Mouse (Mus musculus) heart, postnatal 25 days (tissue): ENCODE results near the gene Lipc. TPM values are rescaled to one million over a fixed set of nuclear protein-coding genes. Genes with fewer than 3 reads are reported as not detected.

Experiments
- DNase-seq: peaks from one replicate; pipeline ENCODE4 v3.0.0; 2022; ENCODE audit warnings: low spot score
- intact Hi-C: fragments of 180-260 bp; cut with DNase I; formaldehyde crosslinking; loops from one replicate; pipeline ENCODE4 v1.15.1; 2025
- total RNA-seq, 2 experiments: library from RNA; stranded (reverse); gene quantifications; 2 replicates each; pipeline ENCODE4 v1.2.3; 2021

Lipc gene
- total RNA-seq, 2 experiments from 2014 or later: 0.31 TPM; not detected in 1

- intact Hi-C loops: no loop called here
- no peak for DNase-seq
These were observed 30.1 kb downstream of the Lipc start for GRCm38 (mm10) chr9:70921781-70922565.

- DNase-seq: no peak
- intact Hi-C loops: no loop called here
These were observed 30.9 kb downstream of the Lipc start for GRCm38 (mm10) chr9:70921132-70921531.

- intact Hi-C loops: no loop called here
- no peak for DNase-seq
These were observed 32.8 kb downstream of the Lipc start for GRCm38 (mm10) chr9:70919271-70919670.

- intact Hi-C loops: no loop called here
- no peak for DNase-seq
These were observed 35.5 kb downstream of the Lipc start for GRCm38 (mm10) chr9:70916516-70916915.

- no peak for DNase-seq
- intact Hi-C loops: no loop called here
These were observed 36.7 kb downstream of the Lipc start for GRCm38 (mm10) chr9:70915356-70915685.

GRCm38 (mm10) chr9:70914659-70915355, 37.2 kb downstream of the Lipc start:
- intact Hi-C loops: no loop called here

GRCm38 (mm10) chr9:70911163-70911562, 40.9 kb downstream of the Lipc start:
- no peak for DNase-seq
- intact Hi-C loops: no loop called here

More at GRCm38 (mm10) chr9:70914659-70915355, 37.2 kb downstream of the Lipc start:
- DNase-seq: no peak

- intact Hi-C loops: no loop called here
- DNase-seq: peak; percentile 26
These were observed 41.7 kb downstream of the Lipc start for GRCm38 (mm10) chr9:70910351-70910750.

GRCm38 (mm10) chr9:70902821-70903730, 49.0 kb downstream of the Lipc start:
- no peak for DNase-seq
- intact Hi-C loops: no loop called here

GRCm38 (mm10) chr9:70894201-70894600, 57.8 kb downstream of the Lipc start:
- intact Hi-C loops: no loop called here
- DNase-seq: no peak

GRCm38 (mm10) chr9:70893526-70893925, 58.5 kb downstream of the Lipc start:
- intact Hi-C loops: no loop called here
- no peak for DNase-seq

- no peak for DNase-seq
- intact Hi-C loops: no loop called here
These were observed 59.4 kb downstream of the Lipc start for GRCm38 (mm10) chr9:70892627-70893026.

GRCm38 (mm10) chr9:70891431-70892133, 60.4 kb downstream of the Lipc start:
- DNase-seq: peak; percentile 25
- intact Hi-C loops: no loop called here

GRCm38 (mm10) chr9:70890736-70891135, 61.3 kb downstream of the Lipc start:
- no peak for DNase-seq
- intact Hi-C loops: no loop called here

GRCm38 (mm10) chr9:70888969-70889368, 63.1 kb downstream of the Lipc start:
- intact Hi-C loops: no loop called here
- DNase-seq: no peak

GRCm38 (mm10) chr9:70888556-70888955, 63.5 kb downstream of the Lipc start:
- no peak for DNase-seq
- intact Hi-C loops: no loop called here

GRCm38 (mm10) chr9:70881982-70882381, 70.0 kb downstream of the Lipc start:
- no peak for DNase-seq
- intact Hi-C loops: no loop called here

- intact Hi-C loops: loop anchor here (5.0 kb wide), 1 partner anchor 202 kb away; the partner anchor contains the start of gene Adam10
These were observed 73.2 kb downstream of the Lipc start for GRCm38 (mm10) chr9:70878823-70879222.

GRCm38 (mm10) chr9:70878157-70878556, 73.9 kb downstream of the Lipc start:
- intact Hi-C loops: loop anchor here (5.0 kb wide), 1 partner anchor 201 kb away; the partner anchor contains the start of gene Adam10
- no peak for DNase-seq

More at GRCm38 (mm10) chr9:70878823-70879222, 73.2 kb downstream of the Lipc start:
- DNase-seq: no peak

GRCm38 (mm10) chr9:70875490-70875889, 76.5 kb downstream of the Lipc start:
- no peak for DNase-seq

More at GRCm38 (mm10) chr9:70875490-70875889, 76.5 kb downstream of the Lipc start:
- intact Hi-C loops: loop anchor here (5.0 kb wide), 1 partner anchor 198 kb away; the partner anchor contains the start of gene Adam10
